Mouse (Mus musculus): ENCODE data around the gene C2cd4a. TPM values are rescaled to one million over a fixed set of nuclear protein-coding genes. Genes with fewer than 3 reads are reported as not detected.
A peak's percentile ranks its signal among the peaks of the same experiment; 100 is the strongest.

The C2cd4a gene
- polyA plus RNA-seq, 1 experiment from 2014 or later: 0.48 TPM

GRCm38 (mm10) chr9:67851150-67851549 is 19.0 kb upstream of the C2cd4a start:
- Histone ChIP-seq H3K9ac (ENCODE audit: low read depth, low read length) (no peak overlapping the region), H3K27me3 (replicated peaks; ENCODE audit: control insufficient read depth, insufficient read depth, low read length) (no peaks in the 10 kb centered on the region), H3K4me1 (replicated peaks; ENCODE audit: control insufficient read depth, insufficient read depth, low read length) (no peaks in the 10 kb centered on the region), H3K9me3 (ENCODE audit: control insufficient read depth) (no peaks in the 10 kb centered on the region), H3K36me3 (ENCODE audit: control insufficient read depth, insufficient read depth) (peaks cover 9% of the 10 kb centered on the region), H3K27ac (ENCODE audit: low read depth, low read length) (no peak overlapping the region), H3K4me2 (replicated peaks; ENCODE audit: low read depth) (no peak overlapping the region), H3K4me3 (ENCODE audit: low read depth, low read length) (no peak overlapping the region)
- 86% methylated on average over 4 of the region's 4 CpGs for WGBS
- TF ChIP-seq CTCF (IDR thresholded peaks at IDR 0.05; ENCODE audit: low read depth): peak; percentile 63
- ATAC-seq: no peak

DNA sequence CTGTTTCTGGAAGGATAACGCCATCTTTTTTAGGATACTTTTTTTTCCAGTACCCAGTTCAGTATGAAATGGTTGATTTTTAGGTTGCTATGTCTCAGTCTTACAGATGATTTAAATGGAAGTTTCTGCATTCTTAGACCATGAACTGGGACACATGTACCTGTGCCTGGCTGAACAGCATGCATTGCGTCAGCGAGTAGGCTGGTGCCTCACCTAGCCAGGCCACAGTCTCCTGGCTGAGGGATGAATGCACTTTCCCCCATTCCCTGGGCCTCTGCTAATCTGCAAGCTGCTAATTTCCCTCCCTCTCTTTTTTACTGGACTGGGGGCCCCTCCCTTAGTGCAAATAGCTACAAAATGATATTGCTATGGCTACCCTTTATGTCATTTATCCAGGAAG is 17.7 kb upstream of the C2cd4a start:
- Histone ChIP-seq H3K9me3 (ENCODE audit: control insufficient read depth) (no peaks in the 10 kb centered on the region), H3K4me2 (replicated peaks; ENCODE audit: low read depth) (peak overlapping the region; percentile 39; the same call in 1 of the 2 replicates), H3K36me3 (ENCODE audit: control insufficient read depth, insufficient read depth) (peaks cover 5% of the 10 kb centered on the region), H3K4me1 (replicated peaks; ENCODE audit: control insufficient read depth, insufficient read depth, low read length) (no peaks in the 10 kb centered on the region), H3K4me3 (ENCODE audit: low read depth, low read length) (no peak overlapping the region), H3K9ac (ENCODE audit: low read depth, low read length) (no peak overlapping the region), H3K27ac (ENCODE audit: low read depth, low read length) (no peak overlapping the region), H3K27me3 (replicated peaks; ENCODE audit: control insufficient read depth, insufficient read depth, low read length) (no peaks in the 10 kb centered on the region)
- no peak for TF ChIP-seq CTCF (IDR thresholded peaks at IDR 0.05; ENCODE audit: low read depth)
- ATAC-seq: peak; percentile 90
- WGBS: 42% methylated on average over 3 of the region's 3 CpGs

DNA sequence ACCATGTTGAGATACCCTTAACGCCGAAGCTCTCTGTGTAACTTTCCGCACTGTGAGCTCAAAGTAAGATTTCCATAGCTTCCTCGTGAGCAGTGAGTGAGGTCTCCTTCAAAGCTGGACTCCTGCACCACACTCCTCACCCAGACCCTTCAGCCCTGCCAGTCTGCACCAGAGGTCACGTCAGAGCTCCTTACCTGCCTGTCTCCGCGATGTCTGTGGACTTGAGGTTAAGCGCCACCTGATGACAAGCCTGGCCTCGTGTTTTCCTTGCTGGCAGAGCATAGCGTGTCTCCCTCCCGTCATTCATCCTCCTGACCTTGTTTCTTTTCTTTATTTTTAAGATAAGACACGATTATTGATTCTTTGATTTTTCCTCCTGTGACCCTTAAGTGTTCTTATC is 17.3 kb upstream of the C2cd4a start:
- peaks cover under 1% of the 10 kb centered on the region; the same call in 1 of the 2 replicates for H3K36me3 ChIP-seq (ENCODE audit: control insufficient read depth, insufficient read depth)
- 52% methylated on average over 12 of the region's 12 CpGs for WGBS
- H3K4me1 ChIP-seq (replicated peaks; ENCODE audit: control insufficient read depth, insufficient read depth, low read length): no peaks in the 10 kb centered on the region
- no peak overlapping the region for H3K4me3 ChIP-seq (ENCODE audit: low read depth, low read length)
- H3K27ac ChIP-seq (ENCODE audit: low read depth, low read length): no peak overlapping the region
- H3K9ac ChIP-seq (ENCODE audit: low read depth, low read length): no peak overlapping the region
- peak overlapping the region; percentile 39; the same call in 1 of the 2 replicates for H3K4me2 ChIP-seq (replicated peaks; ENCODE audit: low read depth)
- no peaks in the 10 kb centered on the region for H3K9me3 ChIP-seq (ENCODE audit: control insufficient read depth)
- no peak for TF ChIP-seq CTCF (IDR thresholded peaks at IDR 0.05; ENCODE audit: low read depth)
- H3K27me3 ChIP-seq (replicated peaks; ENCODE audit: control insufficient read depth, insufficient read depth, low read length): no peaks in the 10 kb centered on the region
- ATAC-seq: peak; percentile 64; the same call in 1 of the 2 replicates

DNA sequence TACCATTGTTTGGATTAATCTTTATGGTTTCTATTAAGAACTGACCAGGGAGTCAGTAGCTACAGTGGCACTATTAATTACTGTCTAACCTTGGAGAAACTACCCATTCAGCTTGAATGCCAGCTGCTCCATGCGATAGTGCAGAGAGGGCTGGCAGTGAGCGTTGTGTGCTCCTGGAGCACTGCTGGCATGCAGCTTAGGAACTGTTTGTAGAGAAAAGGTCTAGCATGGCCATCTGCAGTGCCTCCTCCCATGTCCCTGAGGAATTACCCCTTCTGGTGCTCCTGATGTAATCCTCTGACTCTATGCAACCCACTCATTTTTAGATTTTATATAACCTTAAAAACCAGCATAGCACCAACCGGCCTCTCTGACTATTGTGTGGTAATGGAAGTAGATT is 15.5 kb upstream of the C2cd4a start:
- 79% methylated on average over 3 of the region's 3 CpGs for WGBS

GRCm38 (mm10) chr9:67846089-67846488 is 14.0 kb upstream of the C2cd4a start:
- 90% methylated on average over 2 of the region's 2 CpGs for WGBS
- no peaks in the 10 kb centered on the region for H3K9me3 ChIP-seq (ENCODE audit: control insufficient read depth)
- H3K4me2 ChIP-seq (replicated peaks; ENCODE audit: low read depth): no peak overlapping the region
- no peaks in the 10 kb centered on the region for H3K27me3 ChIP-seq (replicated peaks; ENCODE audit: control insufficient read depth, insufficient read depth, low read length)
- H3K9ac ChIP-seq (ENCODE audit: low read depth, low read length): no peak overlapping the region
- no peaks in the 10 kb centered on the region for H3K36me3 ChIP-seq (ENCODE audit: control insufficient read depth, insufficient read depth)
- no peaks in the 10 kb centered on the region for H3K4me1 ChIP-seq (replicated peaks; ENCODE audit: control insufficient read depth, insufficient read depth, low read length)
- no peak for ATAC-seq
- H3K27ac ChIP-seq (ENCODE audit: low read depth, low read length): no peak overlapping the region
- H3K4me3 ChIP-seq (ENCODE audit: low read depth, low read length): no peak overlapping the region
- TF ChIP-seq CTCF (IDR thresholded peaks at IDR 0.05; ENCODE audit: low read depth): no peak

More for the DNA sequence above, 15.5 kb upstream of the C2cd4a start:
- ATAC-seq: no peak
- H3K4me3 ChIP-seq (ENCODE audit: low read depth, low read length): no peak overlapping the region
- no peak overlapping the region for H3K27ac ChIP-seq (ENCODE audit: low read depth, low read length)
- no peak for TF ChIP-seq CTCF (IDR thresholded peaks at IDR 0.05; ENCODE audit: low read depth)
- H3K4me2 ChIP-seq (replicated peaks; ENCODE audit: low read depth): no peak overlapping the region
- no peak overlapping the region for H3K9ac ChIP-seq (ENCODE audit: low read depth, low read length)
- H3K27me3 ChIP-seq (replicated peaks; ENCODE audit: control insufficient read depth, insufficient read depth, low read length): no peaks in the 10 kb centered on the region
- no peaks in the 10 kb centered on the region for H3K36me3 ChIP-seq (ENCODE audit: control insufficient read depth, insufficient read depth)
- H3K9me3 ChIP-seq (ENCODE audit: control insufficient read depth): no peaks in the 10 kb centered on the region
- no peaks in the 10 kb centered on the region for H3K4me1 ChIP-seq (replicated peaks; ENCODE audit: control insufficient read depth, insufficient read depth, low read length)

DNA sequence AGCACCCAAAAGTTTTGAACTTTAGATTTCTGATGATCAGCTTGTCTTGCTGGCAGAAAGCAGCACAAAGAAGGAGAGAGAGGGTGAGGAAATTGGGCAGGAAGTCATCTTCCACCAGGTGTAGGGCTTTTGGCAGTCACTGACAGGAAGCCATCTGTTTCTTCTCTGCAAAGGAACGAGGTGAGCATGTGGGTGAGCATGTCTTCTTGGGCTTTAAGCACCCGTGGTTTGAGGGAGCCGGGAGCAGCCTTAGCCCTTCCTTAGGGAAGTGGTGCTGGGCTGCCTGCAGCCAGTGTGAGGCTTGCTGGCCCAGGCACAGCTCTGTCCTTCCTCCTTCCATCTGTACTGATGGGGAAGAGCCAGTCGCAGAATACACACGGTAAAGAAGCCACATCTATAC is 13.5 kb upstream of the C2cd4a start:
- H3K9me3 ChIP-seq (ENCODE audit: control insufficient read depth): no peaks in the 10 kb centered on the region
- H3K4me3 ChIP-seq (ENCODE audit: low read depth, low read length): no peak overlapping the region
- ATAC-seq: no peak
- H3K4me1 ChIP-seq (replicated peaks; ENCODE audit: control insufficient read depth, insufficient read depth, low read length): no peaks in the 10 kb centered on the region
- 67% methylated on average over 5 of the region's 5 CpGs for WGBS
- H3K4me2 ChIP-seq (replicated peaks; ENCODE audit: low read depth): no peak overlapping the region
- H3K9ac ChIP-seq (ENCODE audit: low read depth, low read length): no peak overlapping the region
- H3K27me3 ChIP-seq (replicated peaks; ENCODE audit: control insufficient read depth, insufficient read depth, low read length): no peaks in the 10 kb centered on the region
- TF ChIP-seq CTCF (IDR thresholded peaks at IDR 0.05; ENCODE audit: low read depth): no peak
- no peaks in the 10 kb centered on the region for H3K36me3 ChIP-seq (ENCODE audit: control insufficient read depth, insufficient read depth)
- H3K27ac ChIP-seq (ENCODE audit: low read depth, low read length): no peak overlapping the region

GRCm38 (mm10) chr9:67845012-67845411 is 12.9 kb upstream of the C2cd4a start:
- no peak overlapping the region for H3K27ac ChIP-seq (ENCODE audit: low read depth, low read length)
- no peak for TF ChIP-seq CTCF (IDR thresholded peaks at IDR 0.05; ENCODE audit: low read depth)
- no peaks in the 10 kb centered on the region for H3K36me3 ChIP-seq (ENCODE audit: control insufficient read depth, insufficient read depth)

More at GRCm38 (mm10) chr9:67845012-67845411, 12.9 kb upstream of the C2cd4a start:
- Histone ChIP-seq H3K9ac (ENCODE audit: low read depth, low read length) (no peak overlapping the region), H3K4me3 (ENCODE audit: low read depth, low read length) (no peak overlapping the region), H3K9me3 (ENCODE audit: control insufficient read depth) (no peaks in the 10 kb centered on the region), H3K4me2 (replicated peaks; ENCODE audit: low read depth) (no peak overlapping the region), H3K27me3 (replicated peaks; ENCODE audit: control insufficient read depth, insufficient read depth, low read length) (no peaks in the 10 kb centered on the region), H3K4me1 (replicated peaks; ENCODE audit: control insufficient read depth, insufficient read depth, low read length) (no peaks in the 10 kb centered on the region)
- no peak for ATAC-seq
- WGBS: 78% methylated on average over 4 of the region's 4 CpGs

Data from intestine, postnatal 0 days (tissue).